Mouse (Mus musculus) spleen, adult 2 months (tissue): Measurements from ENCODE around the gene Cpox.

Experiments used
- CTCF ChIP-seq: fragments of 200-500 bp; IDR thresholded peaks from 2 replicates; pipeline ENCODE4 v1.5.1; 2011; ENCODE audit warnings: mild to moderate bottlenecking, inconsistent platforms; ENCODE audit not compliant: insufficient read depth, insufficient read length, insufficient replicate concordance; ENCODE audit errors: extremely low read depth
- POLR2A ChIP-seq: fragments of 200-500 bp; IDR thresholded peaks from 2 replicates; pipeline ENCODE4 v1.6.1; 2011; ENCODE audit warnings: low read depth, low read length, inconsistent platforms

DNA sequence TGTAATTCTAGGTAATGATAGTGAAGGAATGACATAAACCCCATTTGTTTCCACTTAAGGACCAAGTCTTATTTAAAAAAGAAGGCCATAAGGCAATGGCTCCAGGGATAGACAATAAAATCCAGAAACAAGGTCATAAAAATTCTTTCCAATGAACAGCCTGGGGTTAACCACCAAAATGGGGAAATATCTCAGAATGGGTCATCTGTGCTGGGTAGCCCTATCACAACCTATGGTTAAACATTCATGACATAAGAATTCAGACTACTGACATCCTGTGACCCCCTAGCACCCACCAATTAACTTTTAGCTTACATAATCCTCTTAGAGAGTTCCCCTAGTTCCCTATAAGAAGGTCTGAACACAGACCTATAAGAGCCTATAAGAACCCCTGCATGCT, 86.1 kb downstream of the Cpox start:
- TF ChIP-seq CTCF (no peak), POLR2A (no peak)
